Mouse (Mus musculus) myocyte (in vitro differentiated cells): Measurements from ENCODE around the gene Tspo2.

ENCODE experiments used
- CEBPB ChIP-seq: IDR thresholded peaks from 2 replicates; pipeline ENCODE4 v1.6.1; 2011; ENCODE audit warnings: mild to moderate bottlenecking, moderate library complexity; ENCODE audit not compliant: poor library complexity, insufficient read depth, severe bottlenecking
- MAX ChIP-seq: IDR thresholded peaks from one replicate; pipeline ENCODE4 v1.6.1; 2011; ENCODE audit warnings: low read depth, mild to moderate bottlenecking, control low read depth
- MYOD1 ChIP-seq, 3 experiments: IDR thresholded peaks; one replicate each; pipeline ENCODE4 v1.6.1; 2011; ENCODE audit warnings: control low read depth in 2 of 3, low read depth in 2 of 3, mild to moderate bottlenecking in 2 of 3, moderate library complexity in 1 of 3; ENCODE audit not compliant: insufficient read length in 2 of 3, control insufficient read depth in 1 of 3
- MYOG ChIP-seq, 3 experiments: IDR thresholded peaks; one replicate each; pipeline ENCODE4 v1.6.1; 2011; ENCODE audit warnings: control low read depth in 2 of 3, low read depth in 2 of 3, mild to moderate bottlenecking in 2 of 3; ENCODE audit not compliant: insufficient read length in 2 of 3, control insufficient read depth in 1 of 3, insufficient read depth in 1 of 3
- POLR2A ChIP-seq: IDR thresholded peaks from one replicate; pipeline ENCODE4 v1.6.1; 2011; ENCODE audit warnings: low read depth, mild to moderate bottlenecking, control low read depth, moderate library complexity; ENCODE audit not compliant: insufficient read length
- REST ChIP-seq: IDR thresholded peaks from one replicate; pipeline ENCODE4 v1.6.1; 2011; ENCODE audit warnings: mild to moderate bottlenecking, control low read depth, moderate library complexity; ENCODE audit not compliant: insufficient read depth, insufficient read length
- TCF12 ChIP-seq: IDR thresholded peaks from one replicate; pipeline ENCODE4 v1.6.1; 2011; ENCODE audit warnings: mild to moderate bottlenecking, control low read depth; ENCODE audit not compliant: poor library complexity, insufficient read depth, severe bottlenecking
- USF1 ChIP-seq: IDR thresholded peaks from one replicate; pipeline ENCODE4 v1.6.1; 2011; ENCODE audit warnings: low read depth, mild to moderate bottlenecking, control low read depth, moderate library complexity

GRCm38 (mm10) chr17:48436487-48436886 lies 14.8 kb downstream of the Tspo2 start:
- TF ChIP-seq TCF12: no peak
- no peak for TF ChIP-seq MAX
- TF ChIP-seq POLR2A: no peak
- TF ChIP-seq USF1: no peak
- TF ChIP-seq CEBPB: no peak
- no peak for TF ChIP-seq MYOG (IDR thresholded peaks at IDR 0.05; ENCODE audit: control insufficient read depth in 1 of 3, insufficient read depth in 1 of 3, insufficient read length in 2 of 3, low read depth in 2 of 3)
- no peak for TF ChIP-seq MYOD1 (IDR thresholded peaks at IDR 0.05; ENCODE audit: control insufficient read depth in 1 of 3, insufficient read length in 2 of 3, low read depth in 2 of 3)
- TF ChIP-seq REST: no peak
